ENCODE assay signal across 27 mouse cellular contexts in the genomic region with DNA sequence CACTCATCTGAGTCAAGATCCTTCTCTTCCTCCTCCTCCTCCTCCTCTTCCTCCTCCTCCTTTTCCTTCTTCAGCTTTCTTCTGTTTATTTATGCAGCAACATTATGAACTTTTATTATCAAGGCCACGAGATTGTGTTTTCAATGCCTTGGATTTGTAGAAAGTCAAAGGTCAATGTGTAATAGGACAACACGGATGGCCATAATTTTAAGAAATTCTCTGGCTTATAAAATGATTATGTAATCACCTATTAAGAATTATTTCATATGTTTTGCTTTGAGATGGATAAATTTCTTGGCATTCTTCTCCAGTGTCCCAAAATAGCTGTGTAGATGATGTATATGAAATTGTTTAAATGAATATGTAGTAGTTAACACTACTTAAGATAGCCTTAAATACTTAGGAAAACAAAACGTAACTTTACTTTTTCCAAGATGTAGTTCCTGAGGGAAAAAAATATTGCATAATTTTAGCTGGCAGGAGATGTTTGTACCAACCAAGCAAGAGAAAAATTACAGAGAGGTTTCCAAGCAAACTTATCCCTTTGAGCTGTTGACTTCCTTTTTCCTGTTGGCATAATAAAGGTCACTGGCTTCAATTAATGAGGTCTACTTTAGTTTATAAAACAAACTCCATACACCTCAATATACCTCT.
"Had no signal": no experiment of that assay in that cellular context is flagged by ENCODE, and none has a peak within 500 bp of the region (broad histone marks: within the 10 kb centered on the region; RNA-seq: fewer than 3 reads in every experiment).

No protein-coding gene starts in this region.

- H3K27ac ChIP-seq: gastrocnemius, adult 2 months; heart, adult 2 months; heart, embryonic 13.5 days; heart, embryonic 15.5 days; hindbrain, embryonic 13.5 days; hindbrain, embryonic 15.5 days; hindbrain, postnatal 0 days; kidney, embryonic 15.5 days; kidney, postnatal 0 days; limb, embryonic 13.5 days; limb, embryonic 15.5 days; liver, embryonic 12.5 days; liver, embryonic 14.5 days had no signal

- H3K4me3 ChIP-seq: gastrocnemius, adult 2 months; heart, adult 2 months; heart, embryonic 13.5 days; heart, embryonic 15.5 days; hindbrain, embryonic 13.5 days; hindbrain, embryonic 15.5 days; kidney, embryonic 15.5 days; limb, embryonic 13.5 days; limb, embryonic 15.5 days; liver, embryonic 12.5 days had no signal

- H3K27me3 ChIP-seq: heart, embryonic 13.5 days; heart, embryonic 15.5 days; hindbrain, embryonic 13.5 days; hindbrain, embryonic 15.5 days; kidney, embryonic 15.5 days; limb, embryonic 13.5 days; limb, embryonic 15.5 days; liver, embryonic 12.5 days had no signal

- ATAC-seq: hindbrain, postnatal 0 days; intestine, embryonic 16.5 days; liver, embryonic 12.5 days had no signal

- DNase-seq: gastrocnemius, adult 2 months; gastrocnemius, postnatal 10 days; gastrocnemius, postnatal 25 days; heart, adult 11 months; heart, adult 2 months; heart, postnatal 14 days; heart, postnatal 36 days; kidney, adult 11 months; kidney, adult 2 months; kidney, adult 9 months; kidney, postnatal 14 days; kidney, postnatal 36 days; layer of hippocampus, adult 9-11 months; layer of hippocampus, postnatal 36 days; left cerebral cortex, postnatal 4 days had no signal

- H3K4me1 ChIP-seq: heart, embryonic 13.5 days; heart, embryonic 15.5 days; hindbrain, embryonic 13.5 days; hindbrain, embryonic 15.5 days; kidney, embryonic 15.5 days; limb, embryonic 13.5 days; limb, embryonic 15.5 days; liver, embryonic 12.5 days had no signal
